Mouse (Mus musculus): Measurements from ENCODE around the gene Grin2a. TPM values are rescaled to one million over a fixed set of nuclear protein-coding genes. Genes with fewer than 3 reads are reported as not detected.

Gene Grin2a
- 0.19 and 0.36 TPM in 2 replicates for polyA plus RNA-seq (2016; fragmentation: Nextera tagmentation; extraction: Ambion mirVana)

- peak; percentile 42 for DNase-seq (ENCODE audit: extremely low spot score, low spot score)
- Histone ChIP-seq H3K4me1 (peaks cover 39% of the 10 kb centered on the region), H3K27ac (no peak within 1 kb of the TSS), H3K36me3 (replicated peaks) (no peaks in the 10 kb centered on the region), H3K4me3 (peak within 1 kb of the TSS; percentile 60), H3K27me3 (ENCODE audit: poor library complexity, severe bottlenecking) (peaks cover 71% of the 10 kb centered on the region), H3K9me3 (no peaks in the 10 kb centered on the region)
- WGBS, result under 1% methylated on average over 69 of the region's 69 CpGs
Measured at GRCm38 (mm10) chr16:9994951-9995813, at the start of gene Grin2a. Gene Grin2a, minus strand, starts transcription at chr16:9995560.

DNA sequence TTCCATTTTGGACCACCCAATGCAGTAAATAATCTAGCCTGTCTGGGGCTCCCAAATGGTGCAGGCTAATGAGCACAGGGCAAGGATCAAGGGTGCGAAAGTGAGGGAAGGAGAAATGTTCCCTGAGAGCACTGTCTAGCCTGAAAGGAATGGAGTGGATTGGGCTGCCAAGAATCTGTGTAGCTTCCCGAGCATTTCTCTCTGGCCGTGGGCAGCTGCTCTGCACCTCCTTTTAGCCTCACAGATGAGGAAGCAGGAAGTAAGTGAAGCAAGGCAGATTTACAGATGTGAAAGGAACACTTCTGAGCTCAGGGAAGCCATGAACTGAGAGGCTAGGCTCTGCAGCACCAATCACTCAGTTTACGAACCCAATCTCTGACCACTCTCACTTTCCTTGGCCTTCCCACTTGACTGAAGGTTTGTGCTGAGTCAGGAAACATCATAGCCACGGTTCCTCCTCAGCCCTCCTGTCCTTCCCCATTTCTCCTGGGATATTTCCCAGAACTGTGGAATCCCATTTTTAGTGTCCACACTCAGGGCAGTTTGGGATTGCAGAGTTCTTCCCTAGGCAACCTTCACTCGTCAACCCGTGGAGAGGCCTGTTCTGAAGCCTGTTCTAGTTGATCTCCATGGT, 40.3 kb upstream of the Grin2a start:
- no peak overlapping the region for H3K27ac ChIP-seq
- WGBS, result 89% methylated on average over 7 of the region's 7 CpGs
- H3K4me1 ChIP-seq, result no peaks in the 10 kb centered on the region
- DNase-seq (ENCODE audit: extremely low spot score, low spot score), result no peak
- no peaks in the 10 kb centered on the region for H3K9me3 ChIP-seq
- H3K27me3 ChIP-seq (ENCODE audit: poor library complexity, severe bottlenecking), result no peaks in the 10 kb centered on the region
- H3K4me3 ChIP-seq, result no peak overlapping the region
- no peaks in the 10 kb centered on the region for H3K36me3 ChIP-seq (replicated peaks)

GRCm38 (mm10) chr16:10033416-10033979, 38.1 kb upstream of the Grin2a start:
- 89% methylated on average over 4 of the region's 4 CpGs for WGBS
- no peaks in the 10 kb centered on the region for H3K9me3 ChIP-seq
- no peak overlapping the region for H3K27ac ChIP-seq
- no peaks in the 10 kb centered on the region for H3K27me3 ChIP-seq (ENCODE audit: poor library complexity, severe bottlenecking)
- no peak for DNase-seq (ENCODE audit: extremely low spot score, low spot score)
- no peak overlapping the region for H3K4me3 ChIP-seq
- H3K36me3 ChIP-seq (replicated peaks), result no peaks in the 10 kb centered on the region
- H3K4me1 ChIP-seq, result no peaks in the 10 kb centered on the region

GRCm38 (mm10) chr16:10031891-10032290, 36.5 kb upstream of the Grin2a start:
- Histone ChIP-seq H3K27ac (no peak overlapping the region), H3K27me3 (ENCODE audit: poor library complexity, severe bottlenecking) (no peaks in the 10 kb centered on the region), H3K36me3 (replicated peaks) (no peaks in the 10 kb centered on the region), H3K4me1 (no peaks in the 10 kb centered on the region), H3K9me3 (no peaks in the 10 kb centered on the region), H3K4me3 (no peak overlapping the region)
- no peak for DNase-seq (ENCODE audit: extremely low spot score, low spot score)

- H3K36me3 ChIP-seq (replicated peaks), result no peaks in the 10 kb centered on the region
- H3K4me3 ChIP-seq, result no peak overlapping the region
- no peaks in the 10 kb centered on the region for H3K9me3 ChIP-seq
- WGBS, result 75% methylated on average over 6 of the region's 6 CpGs
- H3K27ac ChIP-seq, result no peak overlapping the region
- no peak for DNase-seq (ENCODE audit: extremely low spot score, low spot score)
- no peaks in the 10 kb centered on the region for H3K4me1 ChIP-seq
- no peaks in the 10 kb centered on the region for H3K27me3 ChIP-seq (ENCODE audit: poor library complexity, severe bottlenecking)
Measured at GRCm38 (mm10) chr16:10026741-10027140, 31.4 kb upstream of the Grin2a start.

GRCm38 (mm10) chr16:10009743-10010142, 14.4 kb upstream of the Grin2a start:
- no peaks in the 10 kb centered on the region; the same call in 1 of the 2 replicates for H3K9me3 ChIP-seq
- H3K4me3 ChIP-seq, result no peak overlapping the region
- no peaks in the 10 kb centered on the region for H3K36me3 ChIP-seq (replicated peaks)
- H3K27ac ChIP-seq, result no peak overlapping the region
- no peaks in the 10 kb centered on the region for H3K27me3 ChIP-seq (ENCODE audit: poor library complexity, severe bottlenecking)
- 76% methylated on average over 1 of the region's 1 CpGs for WGBS
- DNase-seq (ENCODE audit: extremely low spot score, low spot score), result no peak
- H3K4me1 ChIP-seq, result no peaks in the 10 kb centered on the region

DNA sequence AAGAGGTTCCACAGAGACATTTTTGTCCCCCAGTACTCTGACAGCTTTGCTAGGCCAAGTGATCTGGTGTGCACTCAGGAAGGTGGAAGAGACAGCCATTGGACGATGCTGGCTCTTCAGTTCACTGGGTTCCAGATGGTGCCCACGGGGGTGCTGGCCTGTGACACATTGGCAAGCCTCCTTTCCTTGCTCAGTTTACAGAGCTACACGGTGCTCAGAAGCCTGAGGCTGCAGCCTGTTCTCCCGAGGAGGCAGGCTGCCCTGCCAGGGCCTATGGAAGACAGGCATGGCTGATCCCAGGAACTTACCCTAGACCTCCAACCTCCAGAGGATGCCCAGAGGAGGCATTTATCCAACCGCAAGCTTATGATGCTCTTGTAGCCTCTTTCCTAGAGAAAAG, 10.2 kb upstream of the Grin2a start:
- Histone ChIP-seq H3K27ac (no peak overlapping the region), H3K9me3 (no peaks in the 10 kb centered on the region; the same call in 1 of the 2 replicates), H3K36me3 (replicated peaks) (no peaks in the 10 kb centered on the region), H3K4me1 (no peaks in the 10 kb centered on the region), H3K27me3 (ENCODE audit: poor library complexity, severe bottlenecking) (no peaks in the 10 kb centered on the region), H3K4me3 (no peak overlapping the region)
- WGBS, result 86% methylated on average over 5 of the region's 5 CpGs
- DNase-seq (ENCODE audit: extremely low spot score, low spot score), result no peak

GRCm38 (mm10) chr16:10004096-10004495, 8.7 kb upstream of the Grin2a start:
- no peak for DNase-seq (ENCODE audit: extremely low spot score, low spot score)
- Histone ChIP-seq H3K4me1 (no peaks in the 10 kb centered on the region), H3K27me3 (ENCODE audit: poor library complexity, severe bottlenecking) (no peaks in the 10 kb centered on the region), H3K4me3 (no peak overlapping the region), H3K9me3 (no peaks in the 10 kb centered on the region; the same call in 1 of the 2 replicates), H3K27ac (no peak overlapping the region), H3K36me3 (replicated peaks) (no peaks in the 10 kb centered on the region)
- 92% methylated on average over 4 of the region's 4 CpGs for WGBS

GRCm38 (mm10) chr16:10003001-10003400, 7.6 kb upstream of the Grin2a start:
- H3K27me3 ChIP-seq (ENCODE audit: poor library complexity, severe bottlenecking), result no peaks in the 10 kb centered on the region
- no peaks in the 10 kb centered on the region for H3K36me3 ChIP-seq (replicated peaks)
- H3K27ac ChIP-seq, result no peak overlapping the region
- no peak for DNase-seq (ENCODE audit: extremely low spot score, low spot score)
- WGBS, result 61% methylated on average over 1 of the region's 1 CpGs
- H3K4me1 ChIP-seq, result no peaks in the 10 kb centered on the region
- H3K9me3 ChIP-seq, result no peaks in the 10 kb centered on the region; the same call in 1 of the 2 replicates
- H3K4me3 ChIP-seq, result no peak overlapping the region

- no peak overlapping the region for H3K4me3 ChIP-seq
- no peaks in the 10 kb centered on the region for H3K9me3 ChIP-seq
- peaks cover 7% of the 10 kb centered on the region for H3K27me3 ChIP-seq (ENCODE audit: poor library complexity, severe bottlenecking)
- no peaks in the 10 kb centered on the region for H3K4me1 ChIP-seq
- H3K27ac ChIP-seq, result no peak overlapping the region
- H3K36me3 ChIP-seq (replicated peaks), result no peaks in the 10 kb centered on the region
- DNase-seq (ENCODE audit: extremely low spot score, low spot score), result no peak
- WGBS, result 26% methylated on average over 1 of the region's 1 CpGs
Measured at GRCm38 (mm10) chr16:10001601-10002000, 6.2 kb upstream of the Grin2a start.

DNA sequence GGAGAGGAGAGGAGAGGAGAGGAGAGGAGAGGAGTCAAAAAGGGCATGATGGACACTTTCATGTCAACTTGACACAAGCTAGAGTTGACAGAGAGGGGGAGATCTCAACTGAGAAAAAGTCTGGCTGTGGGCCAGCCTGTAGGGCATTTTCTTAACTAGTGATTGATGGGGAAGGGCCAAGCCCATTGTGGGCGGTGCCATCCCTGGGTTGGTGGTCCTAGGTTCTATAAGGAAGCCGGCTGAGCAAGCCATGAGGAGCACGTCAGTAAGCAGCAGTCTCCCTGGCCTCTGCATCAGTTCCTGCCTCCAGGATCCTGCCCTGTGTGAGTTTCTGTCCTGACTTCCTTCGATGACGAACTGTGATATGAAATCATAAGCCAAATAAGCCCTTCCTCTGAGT, 4.6 kb upstream of the Grin2a start:
- WGBS, result 87% methylated on average over 5 of the region's 5 CpGs

GRCm38 (mm10) chr16:9997931-9998330, 2.6 kb upstream of the Grin2a start:
- DNase-seq (ENCODE audit: extremely low spot score, low spot score), result no peak
- Histone ChIP-seq H3K27me3 (ENCODE audit: poor library complexity, severe bottlenecking) (peaks cover 44% of the 10 kb centered on the region), H3K4me3 (no peak overlapping the region)

More for the DNA sequence above, 4.6 kb upstream of the Grin2a start:
- no peak overlapping the region for H3K4me3 ChIP-seq
- peaks cover 24% of the 10 kb centered on the region for H3K27me3 ChIP-seq (ENCODE audit: poor library complexity, severe bottlenecking)
- no peaks in the 10 kb centered on the region for H3K36me3 ChIP-seq (replicated peaks)
- no peak overlapping the region for H3K27ac ChIP-seq
- H3K4me1 ChIP-seq, result peaks cover 10% of the 10 kb centered on the region
- no peaks in the 10 kb centered on the region for H3K9me3 ChIP-seq
- no peak for DNase-seq (ENCODE audit: extremely low spot score, low spot score)

DNA sequence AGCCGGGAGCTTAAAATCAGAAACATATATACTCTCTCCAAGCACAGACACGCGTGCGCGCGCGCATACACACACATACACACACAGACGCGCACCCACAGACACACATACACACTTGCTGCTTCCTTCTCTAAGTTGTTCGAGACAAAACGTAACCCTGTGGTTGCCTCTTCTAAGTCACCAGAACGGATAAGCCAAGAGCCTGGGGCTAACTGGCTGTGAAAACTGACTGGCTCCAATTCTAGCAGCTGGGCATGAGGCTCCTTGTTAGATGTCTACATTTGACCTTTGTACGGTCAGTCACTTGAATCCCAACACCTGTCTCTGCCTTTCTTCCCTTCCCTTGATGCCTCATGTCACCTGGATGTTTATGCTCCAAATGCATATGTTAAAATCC, 452 bp upstream of the Grin2a start:
- Histone ChIP-seq H3K36me3 (replicated peaks) (no peaks in the 10 kb centered on the region), H3K9me3 (no peaks in the 10 kb centered on the region), H3K27ac (no peak overlapping the region), H3K4me3 (peak overlapping the region; percentile 60), H3K4me1 (peaks cover 39% of the 10 kb centered on the region), H3K27me3 (ENCODE audit: poor library complexity, severe bottlenecking) (peaks cover 65% of the 10 kb centered on the region)
- no peak for DNase-seq (ENCODE audit: extremely low spot score, low spot score)
- WGBS, result 20% methylated on average over 13 of the region's 13 CpGs

More at GRCm38 (mm10) chr16:9997931-9998330, 2.6 kb upstream of the Grin2a start:
- Histone ChIP-seq H3K36me3 (replicated peaks) (no peaks in the 10 kb centered on the region), H3K27ac (no peak overlapping the region), H3K9me3 (no peaks in the 10 kb centered on the region), H3K4me1 (peaks cover 30% of the 10 kb centered on the region)
